Mouse (Mus musculus): ENCODE results near the gene Rilp. TPM values are rescaled to one million over a fixed set of nuclear protein-coding genes. Genes with fewer than 3 reads are reported as not detected.

The Rilp gene
- polyA plus RNA-seq, 1 experiment from 2014 or later: 3.5 TPM

DNA sequence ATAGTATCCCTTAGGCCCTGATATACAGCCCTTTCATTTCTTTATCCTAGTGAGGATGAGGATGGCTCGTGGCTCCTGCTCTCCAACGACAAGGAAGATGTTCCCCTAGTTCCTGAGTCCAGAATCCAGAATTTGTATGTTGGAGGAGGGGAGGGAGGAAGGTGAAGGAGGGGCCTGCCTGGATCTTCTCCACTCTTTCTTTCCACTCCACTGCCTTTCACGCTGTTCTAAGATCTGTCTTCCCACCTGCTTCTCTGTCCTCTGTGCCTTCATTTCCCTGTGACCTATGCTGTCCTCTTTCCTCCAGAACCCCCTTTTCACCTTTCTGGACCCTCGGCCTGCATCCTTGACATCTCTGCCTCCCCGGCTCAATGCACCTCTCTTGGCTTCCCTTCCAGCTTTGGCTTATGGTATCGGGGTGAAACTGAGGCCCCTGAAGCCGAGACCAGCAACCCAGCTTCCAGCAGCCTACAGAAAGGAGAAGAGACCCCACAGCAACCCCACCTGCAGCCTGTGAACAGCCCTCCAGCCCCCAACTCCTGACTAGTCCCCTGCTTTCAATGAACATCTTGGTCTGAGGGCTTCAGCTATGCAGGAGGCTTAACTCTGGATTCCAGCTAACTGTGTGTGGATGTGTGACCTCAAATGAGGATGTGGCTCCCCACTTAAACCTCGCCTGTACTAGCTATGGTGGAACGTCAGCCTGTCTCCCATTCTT lies 2.6 kb downstream of the Rilp start:
- ATAC-seq (ENCODE audit: low read depth): no peak
- Histone ChIP-seq H3K9ac (replicated peaks; ENCODE audit: low read depth, low read length) (no peak overlapping the region), H3K4me1 (ENCODE audit: control insufficient read depth, insufficient read depth, low read length) (peaks cover 8% of the 10 kb centered on the region; the same call in 1 of the 2 replicates), H3K9me3 (ENCODE audit: control insufficient read depth, low read length) (no peaks in the 10 kb centered on the region), H3K4me2 (ENCODE audit: low read depth, low read length) (no peak overlapping the region), H3K27me3 (ENCODE audit: control insufficient read depth, insufficient read depth, low read length) (no peaks in the 10 kb centered on the region), H3K36me3 (ENCODE audit: control insufficient read depth, insufficient read depth, low read length) (peaks cover 20% of the 10 kb centered on the region), H3K4me3 (ENCODE audit: low read depth, low read length) (no peak overlapping the region), H3K27ac (ENCODE audit: low read depth, low read length) (no peak overlapping the region)
- WGBS: 80% methylated on average over 9 of the region's 9 CpGs

DNA sequence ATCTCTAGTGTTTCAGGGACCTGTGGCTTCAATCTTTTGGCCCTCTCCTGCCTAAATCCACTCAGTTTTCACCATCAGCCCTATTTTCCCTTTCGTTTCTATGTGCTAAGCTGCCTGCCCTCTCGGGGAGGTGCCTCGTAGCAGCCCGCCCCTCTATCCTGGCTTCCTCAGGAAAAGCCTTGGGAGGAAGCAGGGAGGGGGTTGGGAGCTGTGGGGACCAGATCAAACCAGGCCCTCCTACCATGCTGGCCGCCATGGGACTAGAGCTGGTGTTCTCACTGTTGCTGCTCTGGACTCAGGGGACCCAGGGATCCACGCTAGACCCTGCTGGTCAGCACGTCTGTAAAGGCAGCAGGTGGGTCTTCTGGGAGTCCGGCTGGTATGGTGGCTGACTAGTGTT lies 3.4 kb downstream of the Rilp start, which contains the start of gene Scarf1:
Gene Scarf1, plus strand, starts transcription at position 205 of the 400 bp plus-strand sequence.
- Histone ChIP-seq H3K27ac (ENCODE audit: low read depth, low read length) (no peak within 1 kb of the TSS), H3K9ac (replicated peaks; ENCODE audit: low read depth, low read length) (no peak within 1 kb of the TSS), H3K36me3 (ENCODE audit: control insufficient read depth, insufficient read depth, low read length) (peaks cover 11% of the 10 kb centered on the region), H3K4me3 (ENCODE audit: low read depth, low read length) (no peak within 1 kb of the TSS), H3K4me1 (ENCODE audit: control insufficient read depth, insufficient read depth, low read length) (peaks cover 8% of the 10 kb centered on the region; the same call in 1 of the 2 replicates), H3K4me2 (ENCODE audit: low read depth, low read length) (peak within 1 kb of the TSS; percentile 6; the same call in 1 of the 2 replicates), H3K27me3 (ENCODE audit: control insufficient read depth, insufficient read depth, low read length) (no peaks in the 10 kb centered on the region), H3K9me3 (ENCODE audit: control insufficient read depth, low read length) (no peaks in the 10 kb centered on the region)
- no peak for ATAC-seq (ENCODE audit: low read depth)
- WGBS: 58% methylated on average over 8 of the region's 8 CpGs

DNA sequence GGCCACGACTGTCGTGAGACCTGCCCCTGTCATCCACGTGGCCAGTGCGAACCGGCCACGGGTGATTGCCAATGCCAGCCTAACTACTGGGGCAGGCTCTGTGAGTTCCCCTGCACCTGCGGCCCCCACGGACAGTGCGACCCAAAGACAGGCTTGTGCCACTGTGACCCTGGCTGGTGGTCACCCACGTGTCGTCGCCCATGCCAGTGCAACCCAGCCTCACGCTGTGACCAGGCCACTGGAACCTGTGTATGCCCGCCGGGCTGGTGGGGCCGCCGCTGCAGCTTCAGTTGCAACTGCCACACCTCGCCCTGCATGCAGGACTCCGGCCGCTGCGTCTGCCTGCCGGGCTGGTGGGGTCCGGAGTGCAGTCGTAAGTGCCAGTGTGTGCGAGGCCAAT lies 5.3 kb downstream of the Rilp start:
- WGBS: 90% methylated on average over 25 of the region's 25 CpGs
- no peaks in the 10 kb centered on the region for H3K9me3 ChIP-seq (ENCODE audit: control insufficient read depth, low read length)
- H3K9ac ChIP-seq (replicated peaks; ENCODE audit: low read depth, low read length): no peak overlapping the region
- no peak overlapping the region for H3K4me2 ChIP-seq (ENCODE audit: low read depth, low read length)
- no peak overlapping the region for H3K4me3 ChIP-seq (ENCODE audit: low read depth, low read length)
- no peak overlapping the region for H3K27ac ChIP-seq (ENCODE audit: low read depth, low read length)
- H3K36me3 ChIP-seq (ENCODE audit: control insufficient read depth, insufficient read depth, low read length): no peaks in the 10 kb centered on the region
- no peaks in the 10 kb centered on the region for H3K4me1 ChIP-seq (ENCODE audit: control insufficient read depth, insufficient read depth, low read length)
- no peak for ATAC-seq (ENCODE audit: low read depth)
- no peaks in the 10 kb centered on the region for H3K27me3 ChIP-seq (ENCODE audit: control insufficient read depth, insufficient read depth, low read length)

DNA sequence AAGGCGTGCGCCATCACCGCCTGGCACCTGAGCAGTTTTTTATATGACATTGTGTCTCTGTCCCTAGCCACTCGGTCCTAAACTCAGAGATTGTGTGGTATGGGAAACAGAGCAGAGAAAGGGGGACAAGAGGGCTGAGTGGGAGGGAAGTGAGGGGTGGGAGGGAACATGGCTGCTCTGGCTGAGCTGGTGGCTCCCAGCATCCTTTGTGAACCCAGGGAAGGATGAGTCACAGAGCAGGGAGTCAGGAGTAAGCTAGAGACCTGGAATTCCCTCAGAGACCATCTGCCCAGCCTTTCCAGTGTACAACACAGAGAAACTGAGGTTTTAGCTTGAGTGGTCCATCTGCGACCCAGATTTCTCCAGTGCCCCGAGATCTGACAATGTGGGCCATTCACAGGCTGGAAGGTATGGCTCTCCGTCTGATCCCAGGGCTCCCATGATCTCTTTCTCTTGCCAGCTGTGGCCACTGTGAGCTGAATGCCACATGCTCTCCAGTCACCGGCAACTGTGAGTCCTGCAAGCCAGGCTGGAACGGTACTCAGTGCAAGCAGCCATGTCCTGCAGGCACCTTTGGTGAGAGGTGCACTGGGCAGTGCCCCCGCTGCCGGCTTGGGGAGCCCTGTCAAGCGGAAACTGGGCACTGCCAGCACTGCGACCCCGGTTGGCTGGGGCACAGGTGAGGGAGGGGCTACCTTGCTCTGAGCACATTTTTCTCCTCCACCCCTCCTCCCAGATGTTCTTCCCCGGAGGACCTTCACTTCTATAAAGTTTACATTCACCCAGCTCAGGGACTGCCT lies 10.1 kb downstream of the Rilp start:
- WGBS: 73% methylated on average over 15 of the region's 15 CpGs

GRCm38 (mm10) chr11:75521609-75522008 lies 11.7 kb downstream of the Rilp start:
- no peak overlapping the region for H3K27ac ChIP-seq (ENCODE audit: low read depth, low read length)
- no peaks in the 10 kb centered on the region for H3K4me1 ChIP-seq (ENCODE audit: control insufficient read depth, insufficient read depth, low read length)
- H3K4me2 ChIP-seq (ENCODE audit: low read depth, low read length): no peak overlapping the region
- 71% methylated on average over 4 of the region's 4 CpGs for WGBS
- no peak for ATAC-seq (ENCODE audit: low read depth)
- H3K4me3 ChIP-seq (ENCODE audit: low read depth, low read length): no peak overlapping the region
- H3K9me3 ChIP-seq (ENCODE audit: control insufficient read depth, low read length): no peaks in the 10 kb centered on the region
- no peaks in the 10 kb centered on the region for H3K27me3 ChIP-seq (ENCODE audit: control insufficient read depth, insufficient read depth, low read length)
- no peaks in the 10 kb centered on the region for H3K36me3 ChIP-seq (ENCODE audit: control insufficient read depth, insufficient read depth, low read length)
- no peak overlapping the region for H3K9ac ChIP-seq (replicated peaks; ENCODE audit: low read depth, low read length)

More for the DNA sequence above, 10.1 kb downstream of the Rilp start:
- H3K9ac ChIP-seq (replicated peaks; ENCODE audit: low read depth, low read length): no peak overlapping the region
- H3K4me3 ChIP-seq (ENCODE audit: low read depth, low read length): no peak overlapping the region
- no peaks in the 10 kb centered on the region for H3K4me1 ChIP-seq (ENCODE audit: control insufficient read depth, insufficient read depth, low read length)
- no peak overlapping the region for H3K4me2 ChIP-seq (ENCODE audit: low read depth, low read length)
- no peaks in the 10 kb centered on the region for H3K9me3 ChIP-seq (ENCODE audit: control insufficient read depth, low read length)
- no peaks in the 10 kb centered on the region for H3K27me3 ChIP-seq (ENCODE audit: control insufficient read depth, insufficient read depth, low read length)
- no peak for ATAC-seq (ENCODE audit: low read depth)
- H3K27ac ChIP-seq (ENCODE audit: low read depth, low read length): no peak overlapping the region
- no peaks in the 10 kb centered on the region for H3K36me3 ChIP-seq (ENCODE audit: control insufficient read depth, insufficient read depth, low read length)

DNA sequence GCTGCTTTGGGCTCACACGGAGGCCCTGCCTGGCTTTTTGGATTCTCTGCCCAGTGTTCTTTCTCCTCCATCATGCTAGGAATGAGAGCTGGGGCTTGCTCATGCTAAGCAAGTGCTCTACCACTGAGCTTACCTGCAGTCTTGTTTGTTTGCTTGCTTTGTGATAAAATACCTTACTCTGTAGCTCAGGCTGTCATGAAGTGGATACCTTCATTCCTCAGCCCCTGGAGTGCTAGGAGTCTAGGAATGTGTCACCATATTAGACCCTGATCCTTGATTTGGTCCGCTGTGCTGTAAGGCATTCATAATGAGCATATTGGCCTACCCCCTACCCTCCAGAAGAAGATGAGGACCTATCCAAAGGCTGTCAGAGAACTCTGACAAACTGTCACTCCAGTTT lies 12.9 kb downstream of the Rilp start:
- Histone ChIP-seq H3K9ac (replicated peaks; ENCODE audit: low read depth, low read length) (no peak overlapping the region), H3K27ac (ENCODE audit: low read depth, low read length) (no peak overlapping the region), H3K27me3 (ENCODE audit: control insufficient read depth, insufficient read depth, low read length) (no peaks in the 10 kb centered on the region), H3K9me3 (ENCODE audit: control insufficient read depth, low read length) (no peaks in the 10 kb centered on the region), H3K4me3 (ENCODE audit: low read depth, low read length) (no peak overlapping the region), H3K4me1 (ENCODE audit: control insufficient read depth, insufficient read depth, low read length) (no peaks in the 10 kb centered on the region), H3K4me2 (ENCODE audit: low read depth, low read length) (no peak overlapping the region), H3K36me3 (ENCODE audit: control insufficient read depth, insufficient read depth, low read length) (no peaks in the 10 kb centered on the region)
- 77% methylated on average over 2 of the region's 2 CpGs for WGBS
- ATAC-seq (ENCODE audit: low read depth): no peak

- no peak for ATAC-seq (ENCODE audit: low read depth)
- WGBS: 87% methylated on average over 15 of the region's 15 CpGs
- Histone ChIP-seq H3K36me3 (ENCODE audit: control insufficient read depth, insufficient read depth, low read length) (no peaks in the 10 kb centered on the region), H3K4me1 (ENCODE audit: control insufficient read depth, insufficient read depth, low read length) (no peaks in the 10 kb centered on the region), H3K27me3 (ENCODE audit: control insufficient read depth, insufficient read depth, low read length) (no peaks in the 10 kb centered on the region), H3K4me2 (ENCODE audit: low read depth, low read length) (no peak overlapping the region), H3K9me3 (ENCODE audit: control insufficient read depth, low read length) (no peaks in the 10 kb centered on the region), H3K9ac (replicated peaks; ENCODE audit: low read depth, low read length) (no peak overlapping the region), H3K4me3 (ENCODE audit: low read depth, low read length) (no peak overlapping the region), H3K27ac (ENCODE audit: low read depth, low read length) (no peak overlapping the region)
Observed at GRCm38 (mm10) chr11:75525531-75526125, 15.7 kb downstream of the Rilp start.

DNA sequence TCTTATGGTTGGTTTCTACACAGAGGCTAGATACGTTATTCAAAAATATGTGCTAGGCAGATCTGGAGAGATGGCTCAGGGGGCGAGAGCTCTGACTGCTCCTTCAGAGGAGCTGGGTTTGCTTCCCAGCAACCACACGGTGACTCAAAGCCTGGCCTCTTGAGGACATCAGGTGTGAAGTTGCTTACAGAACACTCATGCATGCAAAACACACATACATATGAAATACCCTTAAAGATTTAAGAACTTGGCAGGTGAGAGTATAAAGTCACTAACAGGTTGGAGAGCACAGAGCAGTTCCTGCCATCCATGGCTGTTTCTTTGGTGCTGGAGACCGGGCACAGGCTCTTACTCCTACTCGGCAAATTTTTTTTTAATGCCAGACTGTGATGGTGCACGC lies 17.0 kb downstream of the Rilp start:
- no peak for ATAC-seq (ENCODE audit: low read depth)
- no peaks in the 10 kb centered on the region for H3K27me3 ChIP-seq (ENCODE audit: control insufficient read depth, insufficient read depth, low read length)
- no peak overlapping the region for H3K27ac ChIP-seq (ENCODE audit: low read depth, low read length)
- no peak overlapping the region for H3K4me3 ChIP-seq (ENCODE audit: low read depth, low read length)
- no peaks in the 10 kb centered on the region for H3K36me3 ChIP-seq (ENCODE audit: control insufficient read depth, insufficient read depth, low read length)
- WGBS: 91% methylated on average over 6 of the region's 6 CpGs
- no peaks in the 10 kb centered on the region for H3K9me3 ChIP-seq (ENCODE audit: control insufficient read depth, low read length)
- H3K4me2 ChIP-seq (ENCODE audit: low read depth, low read length): no peak overlapping the region
- H3K9ac ChIP-seq (replicated peaks; ENCODE audit: low read depth, low read length): no peak overlapping the region
- no peaks in the 10 kb centered on the region for H3K4me1 ChIP-seq (ENCODE audit: control insufficient read depth, insufficient read depth, low read length)

DNA sequence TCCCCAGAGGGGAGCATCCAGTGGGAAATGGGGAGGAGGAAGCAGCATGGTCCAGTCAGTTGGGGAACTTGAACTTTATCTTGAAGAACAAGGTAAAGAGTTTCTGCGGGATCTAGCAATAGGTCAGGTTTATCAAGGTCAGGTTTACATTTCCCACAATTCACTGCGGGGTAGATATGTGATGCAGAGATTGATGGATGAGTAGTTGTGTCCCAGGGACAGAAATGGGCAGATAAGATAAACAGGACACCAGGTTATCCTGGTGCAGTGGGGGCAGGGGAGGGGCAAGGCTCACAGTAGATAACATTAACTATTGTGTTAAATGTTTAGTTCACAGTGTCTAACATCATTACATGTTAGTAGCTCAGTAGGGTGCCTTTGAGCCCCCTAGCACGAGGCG lies 19.9 kb downstream of the Rilp start:
- Histone ChIP-seq H3K4me1 (ENCODE audit: control insufficient read depth, insufficient read depth, low read length) (peaks cover 11% of the 10 kb centered on the region), H3K27ac (ENCODE audit: low read depth, low read length) (no peak overlapping the region), H3K27me3 (ENCODE audit: control insufficient read depth, insufficient read depth, low read length) (no peaks in the 10 kb centered on the region), H3K36me3 (ENCODE audit: control insufficient read depth, insufficient read depth, low read length) (no peaks in the 10 kb centered on the region), H3K4me3 (ENCODE audit: low read depth, low read length) (no peak overlapping the region), H3K4me2 (ENCODE audit: low read depth, low read length) (no peak overlapping the region), H3K9me3 (ENCODE audit: control insufficient read depth, low read length) (no peaks in the 10 kb centered on the region), H3K9ac (replicated peaks; ENCODE audit: low read depth, low read length) (no peak overlapping the region)
- WGBS: 53% methylated on average over 4 of the region's 4 CpGs
- no peak for ATAC-seq (ENCODE audit: low read depth)

All from neural tube, embryonic 14.5 days (tissue).